Mouse (Mus musculus) ES-E14 (cell line): ENCODE measurements around the gene Arhgap11a.

Experiments
- CHD2 ChIP-seq: IDR thresholded peaks from 2 replicates; pipeline ENCODE4 v1.6.1; 2014; ENCODE audit warnings: mild to moderate bottlenecking, low read depth, low read length, inconsistent platforms
- HCFC1 ChIP-seq: IDR thresholded peaks from 2 replicates; pipeline ENCODE4 v1.6.1; 2012; ENCODE audit warnings: low read length, inconsistent platforms, borderline replicate concordance; ENCODE audit not compliant: insufficient read depth
- MAFK ChIP-seq: IDR thresholded peaks from 2 replicates; pipeline ENCODE4 v1.6.1; 2014; ENCODE audit warnings: mild to moderate bottlenecking, low read depth, low read length, inconsistent platforms; ENCODE audit not compliant: insufficient read depth
- ZC3H11A ChIP-seq: IDR thresholded peaks from 2 replicates; pipeline ENCODE4 v1.6.1; 2012; ENCODE audit warnings: low read depth, mild to moderate bottlenecking, inconsistent platforms, low read length, borderline replicate concordance

GRCm38 (mm10) chr2:113784851-113785250 is 63.6 kb downstream of the Arhgap11a start:
- TF ChIP-seq CHD2: no peak
- TF ChIP-seq HCFC1: no peak
- no peak for TF ChIP-seq MAFK
- TF ChIP-seq ZC3H11A: no peak
